Mouse (Mus musculus) liver, adult 2 months (tissue): ENCODE results near the gene Ovca2. TPM values are rescaled to one million over a fixed set of nuclear protein-coding genes. Genes with fewer than 3 reads are reported as not detected.

ENCODE experiments used
- DNase-seq: peaks from one replicate; pipeline ENCODE4 v3.0.0-alpha.2; 2011; ENCODE audit warnings: low read depth, low spot score; ENCODE audit errors: extremely low read depth
- H3K27ac ChIP-seq: fragments of 200-500 bp; replicated peaks from 2 replicates; pipeline ENCODE4 v1.5.1; 2012; ENCODE audit warnings: low read depth, mild to moderate bottlenecking, control low read depth, inconsistent platforms, low read length; ENCODE audit not compliant: insufficient read depth
- H3K27me3 ChIP-seq: fragments of 200-500 bp; 2 replicates; pipeline ENCODE4 v1.6.1; 2012; ENCODE audit warnings: mild to moderate bottlenecking, moderate library complexity, low read length, inconsistent platforms; ENCODE audit not compliant: control insufficient read depth, insufficient read depth
- H3K36me3 ChIP-seq: fragments of 200-500 bp; 2 replicates; pipeline ENCODE4 v1.6.1; 2012; ENCODE audit warnings: low read length, inconsistent platforms; ENCODE audit not compliant: control insufficient read depth, insufficient read depth
- H3K4me1 ChIP-seq: fragments of 200-500 bp; 2 replicates; pipeline ENCODE4 v1.6.1; 2011; ENCODE audit warnings: low read length; ENCODE audit not compliant: control insufficient read depth, insufficient read depth
- H3K4me3 ChIP-seq: fragments of 200-500 bp; 2 replicates; pipeline ENCODE4 v1.5.1; 2011; ENCODE audit warnings: low read depth, mild to moderate bottlenecking, control low read depth, low read length, moderate library complexity; ENCODE audit not compliant: insufficient read depth
- H3K79me2 ChIP-seq: fragments of 200-500 bp; 2 replicates; pipeline ENCODE4 v1.6.1; 2012; ENCODE audit warnings: inconsistent platforms, mild to moderate bottlenecking, low read length, moderate library complexity; ENCODE audit not compliant: control insufficient read depth, insufficient read depth
- H3K9ac ChIP-seq: fragments of 200-500 bp; 2 replicates; pipeline ENCODE4 v1.6.1; 2012; ENCODE audit warnings: low read depth, mild to moderate bottlenecking, control low read depth, inconsistent platforms, low read length
- CTCF ChIP-seq: fragments of 200-500 bp; IDR thresholded peaks from 2 replicates; pipeline ENCODE4 v1.5.1; 2011; ENCODE audit warnings: low read depth, low read length, control low read depth
- POLR2A ChIP-seq: fragments of 200-500 bp; IDR thresholded peaks from 2 replicates; pipeline ENCODE4 v1.6.1; 2011; ENCODE audit warnings: low read length, control low read depth; ENCODE audit not compliant: insufficient read depth; ENCODE audit errors: extremely low read depth
- WGBS: fragments of 180-500 bp; shearing (Covaris S2); methylation state at CpG from one replicate; pipeline ENCODE4 v1.1.7; 2018; 5-methylcytosine and 5-hydroxymethylcytosine counted together
- polyA plus RNA-seq: library from polyadenylated mRNA; depleted of rRNA; stranded (reverse); fragments of >200 nt; gene quantifications from 2 replicates; pipeline ENCODE4 v1.2.3, GENCODE M21; 2012
- total RNA-seq: library from RNA; depleted of rRNA; stranded (reverse); fragments of >200 nt; gene quantifications from 2 replicates; pipeline ENCODE4 v1.2.3, GENCODE M21; 2014

The Ovca2 gene
- total and polyA plus RNA-seq, 2 experiments, result 5.7 to 6.7 TPM

GRCm38 (mm10) chr11:75200935-75201334 lies 22.3 kb upstream of the Ovca2 start:
- Histone ChIP-seq H3K9ac (no peak overlapping the region), H3K4me1 (peaks cover 25% of the 10 kb centered on the region), H3K27ac (no peak overlapping the region), H3K4me3 (no peak overlapping the region), H3K27me3 (no peaks in the 10 kb centered on the region), H3K36me3 (no peaks in the 10 kb centered on the region), H3K79me2 (peaks cover 27% of the 10 kb centered on the region)
- TF ChIP-seq POLR2A (no peak), CTCF (no peak)
- 95% methylated on average over 12 of the region's 12 CpGs for WGBS
- no peak for DNase-seq

- Histone ChIP-seq H3K36me3 (no peaks in the 10 kb centered on the region), H3K4me1 (peaks cover 25% of the 10 kb centered on the region), H3K79me2 (peaks cover 29% of the 10 kb centered on the region; the same call in 1 of the 2 replicates), H3K27me3 (no peaks in the 10 kb centered on the region), H3K27ac (no peak overlapping the region), H3K4me3 (no peak overlapping the region), H3K9ac (no peak overlapping the region)
- no peak for DNase-seq
- WGBS, result 84% methylated on average over 5 of the region's 5 CpGs
- no peak for TF ChIP-seq CTCF
- no peak for TF ChIP-seq POLR2A
These were observed 21.3 kb upstream of the Ovca2 start for GRCm38 (mm10) chr11:75199951-75200350.

GRCm38 (mm10) chr11:75198792-75199191 lies 20.2 kb upstream of the Ovca2 start:
- Histone ChIP-seq H3K4me1 (peaks cover 17% of the 10 kb centered on the region), H3K36me3 (no peaks in the 10 kb centered on the region), H3K79me2 (peaks cover 29% of the 10 kb centered on the region; the same call in 1 of the 2 replicates), H3K27ac (no peak overlapping the region), H3K9ac (no peak overlapping the region), H3K4me3 (no peak overlapping the region), H3K27me3 (no peaks in the 10 kb centered on the region)
- no peak for TF ChIP-seq POLR2A
- TF ChIP-seq CTCF, result no peak
- DNase-seq, result no peak
- 88% methylated on average over 4 of the region's 4 CpGs for WGBS

- H3K27me3 ChIP-seq, result no peaks in the 10 kb centered on the region
- TF ChIP-seq CTCF (no peak), POLR2A (no peak)
- H3K36me3 ChIP-seq, result no peaks in the 10 kb centered on the region
- peaks cover 12% of the 10 kb centered on the region for H3K4me1 ChIP-seq
- no peak overlapping the region for H3K27ac ChIP-seq
- WGBS, result 55% methylated on average over 7 of the region's 7 CpGs
- DNase-seq, result no peak
- peaks cover 27% of the 10 kb centered on the region; the same call in 1 of the 2 replicates for H3K79me2 ChIP-seq
- H3K4me3 ChIP-seq, result no peak overlapping the region
- H3K9ac ChIP-seq, result no peak overlapping the region
These were observed 19.3 kb upstream of the Ovca2 start for GRCm38 (mm10) chr11:75197956-75198355.

DNA sequence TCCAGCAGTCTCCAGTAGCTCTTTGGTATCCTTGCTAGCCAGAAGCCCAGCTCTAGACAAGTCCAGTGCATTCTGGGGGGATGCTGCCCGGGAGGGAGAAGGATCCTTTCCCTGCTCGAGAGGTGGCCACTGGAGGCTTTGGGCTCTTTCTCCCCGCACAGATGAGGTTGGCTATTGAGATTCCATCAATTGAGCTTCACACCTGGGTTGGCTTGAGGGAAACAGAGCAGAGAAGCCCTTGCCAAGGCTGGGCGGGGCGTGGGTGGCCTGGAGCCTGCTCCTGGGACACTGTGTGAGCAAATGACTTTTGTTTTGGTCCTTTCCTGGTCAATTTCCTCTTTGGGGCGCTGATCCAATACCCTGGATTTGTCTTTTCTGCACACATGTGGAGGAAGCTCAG lies 17.5 kb upstream of the Ovca2 start:
- no peak overlapping the region for H3K27ac ChIP-seq
- no peaks in the 10 kb centered on the region for H3K27me3 ChIP-seq
- TF ChIP-seq CTCF (no peak), POLR2A (no peak)
- DNase-seq, result no peak
- WGBS, result 77% methylated on average over 6 of the region's 6 CpGs
- H3K4me1 ChIP-seq, result 0 out of 2 replicates have a peak, but pooled peaks cover 3% of the 10 kb centered on the region
- H3K36me3 ChIP-seq, result no peaks in the 10 kb centered on the region
- H3K79me2 ChIP-seq, result peaks cover 21% of the 10 kb centered on the region; the same call in 1 of the 2 replicates
- H3K4me3 ChIP-seq, result no peak overlapping the region
- no peak overlapping the region for H3K9ac ChIP-seq

DNA sequence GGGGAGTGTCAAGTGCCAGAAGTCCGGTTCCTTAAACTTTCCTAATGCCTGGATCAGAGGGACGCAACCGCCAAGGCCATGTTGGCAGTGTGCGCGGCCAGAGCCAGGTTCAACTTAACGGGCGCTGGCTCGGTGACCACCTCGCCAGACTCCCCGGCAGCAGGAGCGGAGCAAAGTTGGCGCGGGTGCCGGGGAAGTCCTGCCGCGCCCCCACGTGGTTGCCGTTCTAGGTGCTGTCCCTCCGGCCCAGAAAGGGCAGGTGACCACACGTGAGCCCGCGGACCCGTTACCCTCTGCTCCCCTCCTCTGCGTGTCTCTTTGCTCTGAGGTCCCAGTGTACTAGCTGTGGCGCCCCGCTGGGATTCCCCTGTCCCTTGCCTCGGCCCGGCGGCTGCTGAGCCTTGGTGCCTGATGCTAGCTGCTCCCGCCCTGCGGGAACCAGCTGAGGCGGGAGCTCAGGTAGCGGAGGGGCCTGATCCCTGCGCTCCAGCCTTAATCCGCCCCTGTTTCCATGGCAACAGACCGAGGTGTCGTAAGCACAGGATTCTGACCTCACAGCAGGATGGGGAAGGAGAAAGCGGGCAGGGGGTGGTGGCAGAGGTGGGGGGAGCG lies 16.3 kb upstream of the Ovca2 start:
- H3K27me3 ChIP-seq, result no peaks in the 10 kb centered on the region
- 0 out of 2 replicates have a peak, but pooled peaks cover 3% of the 10 kb centered on the region for H3K4me1 ChIP-seq
- peaks cover 21% of the 10 kb centered on the region; the same call in 1 of the 2 replicates for H3K79me2 ChIP-seq
- TF ChIP-seq CTCF (0 out of 2 replicates have a peak, but pooled peaks have one; percentile 10), POLR2A (no peak)
- 3% methylated on average over 39 of the region's 39 CpGs for WGBS
- no peak overlapping the region for H3K27ac ChIP-seq
- DNase-seq, result peak; percentile 56
- no peaks in the 10 kb centered on the region for H3K36me3 ChIP-seq
- peak overlapping the region; percentile 43; the same call in 1 of the 2 replicates for H3K9ac ChIP-seq
- peak overlapping the region; percentile 68 for H3K4me3 ChIP-seq
